Mouse (Mus musculus) heart, postnatal 14 days (tissue): ENCODE results near the gene Nxpe5. TPM values are rescaled to one million over a fixed set of nuclear protein-coding genes. Genes with fewer than 3 reads are reported as not detected.

Source experiments
- DNase-seq, 2 experiments: peaks; one replicate each; pipeline ENCODE4 v3.0.0; 2021 to 2022
- intact Hi-C: fragments of 180-260 bp; cut with DNase I; formaldehyde crosslinking; loops from one replicate; pipeline ENCODE4 v1.15.1; 2025
- total RNA-seq, 2 experiments: library from RNA; stranded (reverse); gene quantifications; 2 replicates each; pipeline ENCODE4 v1.2.3; 2021

Nxpe5 gene
- total RNA-seq, 2 experiments from 2014 or later, result 0.71 to 0.98 TPM

- DNase-seq, result no peak
- intact Hi-C loops, result no loop called here
Observed at GRCm38 (mm10) chr5:138271232-138271631, 45.5 kb downstream of the Nxpe5 start.

GRCm38 (mm10) chr5:138272409-138272923 lies 46.8 kb downstream of the Nxpe5 start, which contains the start of gene Gal3st4:
TSS of gene Gal3st4 (minus strand) at chr5:138272840.
- intact Hi-C loops, result no loop called here
- peak; percentile 34 to 50 for DNase-seq

GRCm38 (mm10) chr5:138274186-138274585 lies 48.5 kb downstream of the Nxpe5 start:
- no peak for DNase-seq
- intact Hi-C loops, result no loop called here

GRCm38 (mm10) chr5:138275216-138276050 lies 49.7 kb downstream of the Nxpe5 start:
- DNase-seq, result no peak
- intact Hi-C loops, result no loop called here

- DNase-seq, result no peak
- intact Hi-C loops, result no loop called here
Observed at GRCm38 (mm10) chr5:138277994-138278393, 52.3 kb downstream of the Nxpe5 start.

- intact Hi-C loops, result no loop called here
- DNase-seq, result peak; percentile 80 to 81
Observed at GRCm38 (mm10) chr5:138279585-138280424, 54.1 kb downstream of the Nxpe5 start, which contains the start of the genes Gm43720, Gpc2 and Stag3. TSS of gene Gm43720 (minus strand) at chr5:138279958. TSS of gene Gpc2 (minus strand) at chr5:138280005. TSS of gene Stag3 (plus strand) at chr5:138280240.

GRCm38 (mm10) chr5:138280425-138280768 lies 54.7 kb downstream of the Nxpe5 start:
- intact Hi-C loops, result no loop called here
- DNase-seq, result no peak

GRCm38 (mm10) chr5:138280829-138281228 lies 55.1 kb downstream of the Nxpe5 start:
- DNase-seq, result no peak
- intact Hi-C loops, result no loop called here

- intact Hi-C loops, result no loop called here
- no peak for DNase-seq
Observed at GRCm38 (mm10) chr5:138281798-138282197, 56.1 kb downstream of the Nxpe5 start.

GRCm38 (mm10) chr5:138283540-138283939 lies 57.8 kb downstream of the Nxpe5 start:
- DNase-seq, result no peak
- intact Hi-C loops, result no loop called here

- intact Hi-C loops, result no loop called here
- no peak for DNase-seq
Observed at GRCm38 (mm10) chr5:138287861-138288260, 62.2 kb downstream of the Nxpe5 start.

GRCm38 (mm10) chr5:138291638-138292037 lies 65.9 kb downstream of the Nxpe5 start:
- intact Hi-C loops, result no loop called here
- no peak for DNase-seq

GRCm38 (mm10) chr5:138294158-138294557 lies 68.5 kb downstream of the Nxpe5 start:
- DNase-seq, result no peak
- intact Hi-C loops, result no loop called here

GRCm38 (mm10) chr5:138299613-138300012 lies 73.9 kb downstream of the Nxpe5 start:
- DNase-seq, result no peak
- intact Hi-C loops, result no loop called here

Other genes with a start within 250 kb of the Nxpe5 start
- gene Azgp1, start 244.4 kb upstream of the Nxpe5 start, total RNA-seq, result not detected
- not detected for gene Smok3a, start 204.6 kb upstream of the Nxpe5 start, total RNA-seq
- not detected for gene Smok3b, start 204.5 kb upstream of the Nxpe5 start, total RNA-seq
- gene Smok3c, start 172.7 kb upstream of the Nxpe5 start, total RNA-seq, result not detected
- gene Zkscan1, start 140.8 kb upstream of the Nxpe5 start, total RNA-seq, result 10 to 100 TPM; 17.8 to 18.0 TPM
- gene Zscan21, start 109.0 kb upstream of the Nxpe5 start, total RNA-seq, result 10 to 100 TPM; 13.7 to 14.2 TPM
- 10 to 100 TPM in 1 of 2 experiments, 1 to 10 TPM in 1; 8.0 to 10.9 TPM for gene Zfp113, start 70.2 kb upstream of the Nxpe5 start, total RNA-seq
- 100 to 1,000 TPM; 124 TPM for gene Cops6, start 64.8 kb upstream of the Nxpe5 start, total RNA-seq
- 10 to 100 TPM in 1 of 2 experiments, 1 to 10 TPM in 1; 9.2 to 10.9 TPM for gene Ap4m1, start 53.9 kb upstream of the Nxpe5 start, total RNA-seq
- 10 to 100 TPM; 13.0 to 19.2 TPM for gene Mcm7, start 53.5 kb upstream of the Nxpe5 start, total RNA-seq
- gene Taf6, start 38.4 kb upstream of the Nxpe5 start, total RNA-seq, result 10 to 100 TPM; 25.3 to 28.4 TPM
- 1 to 10 TPM; 6.8 to 7.1 TPM for gene Cnpy4, start 38.4 kb upstream of the Nxpe5 start, total RNA-seq
- 1 to 10 TPM; 2.7 to 3.2 TPM for gene Mblac1, start 31.6 kb upstream of the Nxpe5 start, total RNA-seq
- 10 to 100 TPM; 59.2 to 63.4 TPM for gene Lamtor4, start 29.6 kb downstream of the Nxpe5 start, total RNA-seq
- gene BC037034, start 38.1 kb downstream of the Nxpe5 start, total RNA-seq, result 1 to 10 TPM; 4.1 to 5.2 TPM
- under 1 TPM; 0.38 to 0.41 TPM for gene Gal3st4, start 46.9 kb downstream of the Nxpe5 start, total RNA-seq
- under 1 TPM in 1 of 2 experiments, not detected in 1; 0.05 TPM for gene Gm43720, start 54.1 kb downstream of the Nxpe5 start, total RNA-seq
- gene Gpc2, start 54.1 kb downstream of the Nxpe5 start, total RNA-seq, result under 1 TPM; 0.26 to 0.51 TPM
- under 1 TPM; 0.14 to 0.34 TPM for gene Stag3, start 54.3 kb downstream of the Nxpe5 start, total RNA-seq
- under 1 TPM in 1 of 2 experiments, not detected in 1; 0.27 TPM for gene Pvrig, start 116.1 kb downstream of the Nxpe5 start, total RNA-seq
- gene Zfp157, start 215.6 kb downstream of the Nxpe5 start, total RNA-seq, result 1 to 10 TPM; 7.5 TPM